Mouse (Mus musculus) MEL (cell line): Measurements from ENCODE around the gene Tnni3k. TPM values are rescaled to one million over a fixed set of nuclear protein-coding genes. Genes with fewer than 3 reads are reported as not detected.

Experiments used
- DNase-seq: peaks from one replicate; pipeline ENCODE4 v3.0.0; 2011; ENCODE audit warnings: low read depth, low spot score
- H3K27ac ChIP-seq: 2 replicates; pipeline ENCODE4 v1.5.1; 2012; ENCODE audit warnings: low read depth, mild to moderate bottlenecking, control low read depth, low read length, moderate library complexity; ENCODE audit not compliant: control insufficient read depth
- H3K27me3 ChIP-seq, 2 experiments: fragments of 150-350 bp in 1 of 2; sonication (generic) in 1 of 2; 2 replicates each; pipeline ENCODE4 v1.6.1; 2012; ENCODE audit warnings: low read length in 2 of 2, mild to moderate bottlenecking in 2 of 2, improper control_type of control experiment in 1 of 2, moderate library complexity in 1 of 2; ENCODE audit not compliant: insufficient read depth in 2 of 2, control insufficient read depth in 1 of 2
- H3K36me3 ChIP-seq, 2 experiments: 2 replicates each; pipeline ENCODE4 v1.6.1; 2012 to 2014; ENCODE audit warnings: low read length in 2 of 2, improper control_type of control experiment in 1 of 2, inconsistent platforms in 1 of 2, mild to moderate bottlenecking in 1 of 2; ENCODE audit not compliant: insufficient read depth in 2 of 2, control insufficient read depth in 1 of 2
- H3K4me1 ChIP-seq, 2 experiments: fragments of 150-350 bp in 1 of 2; sonication (generic) in 1 of 2; 2 replicates each; pipeline ENCODE4 v1.6.1; 2012; ENCODE audit warnings: low read length in 2 of 2, improper control_type of control experiment in 1 of 2, mild to moderate bottlenecking in 1 of 2; ENCODE audit not compliant: insufficient read depth in 2 of 2, control insufficient read depth in 1 of 2
- H3K4me3 ChIP-seq, 2 experiments: fragments of 150-350 bp in 1 of 2; sonication (generic) in 1 of 2; 2 replicates each; pipeline ENCODE4 v1.5.1; 2012; ENCODE audit warnings: low read depth in 2 of 2, low read length in 2 of 2, mild to moderate bottlenecking in 2 of 2, moderate library complexity in 2 of 2, control low read depth in 1 of 2, improper control_type of control experiment in 1 of 2; ENCODE audit not compliant: control insufficient read depth in 1 of 2, insufficient read depth in 1 of 2
- H3K79me2 ChIP-seq: 2 replicates; pipeline ENCODE4 v1.6.1; 2012; ENCODE audit warnings: mild to moderate bottlenecking, low read length, moderate library complexity; ENCODE audit not compliant: control insufficient read depth, poor library complexity, insufficient read depth
- H3K9ac ChIP-seq: 2 replicates; pipeline ENCODE4 v1.6.1; 2012; ENCODE audit warnings: low read depth, mild to moderate bottlenecking, control low read depth, low read length, moderate library complexity; ENCODE audit not compliant: control insufficient read depth, poor library complexity, severe bottlenecking
- H3K9me3 ChIP-seq: fragments of 150-350 bp; sonication (generic); replicated peaks from 2 replicates; pipeline ENCODE4 v1.6.1; 2012; ENCODE audit warnings: mild to moderate bottlenecking, low read length, improper control_type of control experiment, moderate library complexity; ENCODE audit not compliant: insufficient read depth
- CHD1 ChIP-seq: IDR thresholded peaks from 2 replicates; pipeline ENCODE4 v1.6.1; 2012; ENCODE audit warnings: low read depth, mild to moderate bottlenecking, inconsistent platforms, low read length, improper control_type of control experiment
- CTCF ChIP-seq, 3 experiments: IDR thresholded peaks in 2 of 3; conservative IDR thresholded peaks in 1 of 3; 2 replicates each; pipeline ENCODE4 v1.5.1; 2011 to 2012; ENCODE audit warnings: low read length in 3 of 3, low read depth in 2 of 3, mild to moderate bottlenecking in 2 of 3, improper control_type of control experiment in 1 of 3, inconsistent platforms in 1 of 3, mixed read lengths in 1 of 3, moderate library complexity in 1 of 3; ENCODE audit not compliant: control insufficient read depth in 1 of 3, insufficient read depth in 1 of 3, poor library complexity in 1 of 3, severe bottlenecking in 1 of 3
- EP300 ChIP-seq, 2 experiments: IDR thresholded peaks; 2 replicates each; pipeline ENCODE4 v1.6.1; 2011; ENCODE audit warnings: improper control_type of control experiment in 2 of 2, low read length in 2 of 2, low read depth in 1 of 2, mild to moderate bottlenecking in 1 of 2
- GABPA ChIP-seq: IDR thresholded peaks from 2 replicates; pipeline ENCODE4 v1.6.1; 2012; ENCODE audit warnings: low read depth, mild to moderate bottlenecking, inconsistent platforms, low read length, improper control_type of control experiment, moderate library complexity
- MYB ChIP-seq: IDR thresholded peaks from 2 replicates; pipeline ENCODE4 v1.6.1; 2011; ENCODE audit warnings: mild to moderate bottlenecking, low read depth, low read length, improper control_type of control experiment
- NRF1 ChIP-seq: IDR thresholded peaks from 2 replicates; pipeline ENCODE4 v1.6.1; 2014; ENCODE audit warnings: low read depth, mild to moderate bottlenecking, inconsistent platforms, low read length, improper control_type of control experiment, moderate library complexity; ENCODE audit not compliant: poor library complexity, insufficient read depth, severe bottlenecking
- POLR2AphosphoS2 ChIP-seq: IDR thresholded peaks from 2 replicates; pipeline ENCODE4 v1.6.1; 2011; ENCODE audit warnings: low read length, improper control_type of control experiment
- RAD21 ChIP-seq: IDR thresholded peaks from 2 replicates; pipeline ENCODE4 v1.6.1; 2011; ENCODE audit warnings: mild to moderate bottlenecking, low read depth, low read length, improper control_type of control experiment
- RCOR1 ChIP-seq: IDR thresholded peaks from 2 replicates; pipeline ENCODE4 v1.6.1; 2012; ENCODE audit warnings: low read depth, mild to moderate bottlenecking, inconsistent platforms, low read length, improper control_type of control experiment
- SIN3A ChIP-seq: IDR thresholded peaks from 2 replicates; pipeline ENCODE4 v1.6.1; 2012; ENCODE audit warnings: low read length, improper control_type of control experiment, inconsistent platforms
- SMC3 ChIP-seq: IDR thresholded peaks from 2 replicates; pipeline ENCODE4 v1.6.1; 2011; ENCODE audit warnings: low read depth, low read length, improper control_type of control experiment
- TBP ChIP-seq: IDR thresholded peaks from 2 replicates; pipeline ENCODE4 v1.8.0; 2011; ENCODE audit warnings: low read depth, low read length, improper control_type of control experiment
- TCF12 ChIP-seq: IDR thresholded peaks from 2 replicates; pipeline ENCODE4 v1.6.1; 2014; ENCODE audit warnings: low read depth, mild to moderate bottlenecking, inconsistent platforms, low read length, improper control_type of control experiment, moderate library complexity
- UBTF ChIP-seq: IDR thresholded peaks from 2 replicates; pipeline ENCODE4 v1.6.1; 2012; ENCODE audit warnings: low read depth, mild to moderate bottlenecking, inconsistent platforms, low read length, improper control_type of control experiment, moderate library complexity, borderline replicate concordance; ENCODE audit not compliant: insufficient read depth
- ZC3H11A ChIP-seq: IDR thresholded peaks from 2 replicates; pipeline ENCODE4 v1.6.1; 2012; ENCODE audit warnings: low read depth, mild to moderate bottlenecking, inconsistent platforms, low read length, improper control_type of control experiment
- ZKSCAN1 ChIP-seq: IDR thresholded peaks from 2 replicates; pipeline ENCODE4 v1.6.1; 2012; ENCODE audit warnings: low read depth, mild to moderate bottlenecking, inconsistent platforms, low read length, improper control_type of control experiment, moderate library complexity
- ZMIZ1 ChIP-seq: IDR thresholded peaks from 2 replicates; pipeline ENCODE4 v1.6.1; 2012; ENCODE audit warnings: low read depth, mild to moderate bottlenecking, inconsistent platforms, low read length, improper control_type of control experiment, moderate library complexity
- ZNF384 ChIP-seq: IDR thresholded peaks from 2 replicates; pipeline ENCODE4 v1.6.1; 2012; ENCODE audit warnings: low read depth, mild to moderate bottlenecking, inconsistent platforms, low read length, improper control_type of control experiment
- polyA plus RNA-seq, 2 experiments: library from polyadenylated mRNA; stranded (reverse) in 1 of 2; unstranded in 1 of 2; fragments of >175 nt in 1 of 2; fragments of >200 nt in 1 of 2; gene quantifications; 2 replicates each; pipeline versions ENCODE4 v1.2.1 to v1.2.4; 2012; ENCODE audit warnings: low replicate concordance in 2 of 2, low read depth in 1 of 2; ENCODE audit not compliant: insufficient read length in 2 of 2, insufficient read depth in 1 of 2, missing spikeins in 1 of 2
- total RNA-seq: library from RNA; depleted of rRNA; stranded (reverse); fragments of 300-350 nt; gene quantifications from 2 replicates; pipeline ENCODE4 v1.2.3, GENCODE M21; 2012

Gene Tnni3k
- total and polyA plus RNA-seq, 3 experiments = not detected

- DNase-seq = no peak
- no peak overlapping the region for H3K9ac ChIP-seq
- no peaks in the 10 kb centered on the region for H3K9me3 ChIP-seq
- no peaks in the 10 kb centered on the region for H3K4me1 ChIP-seq
- H3K27me3 ChIP-seq = no peaks in the 10 kb centered on the region
- no peak overlapping the region for H3K27ac ChIP-seq
- H3K36me3 ChIP-seq = no peaks in the 10 kb centered on the region
- H3K4me3 ChIP-seq = no peak overlapping the region
- H3K79me2 ChIP-seq = no peaks in the 10 kb centered on the region
- TF ChIP-seq POLR2AphosphoS2 = no peak
- TF ChIP-seq CHD1 = no peak
- no peak for TF ChIP-seq TBP
- TF ChIP-seq RCOR1 = no peak
- TF ChIP-seq, all 39 proteins: peak for 0
Measured at GRCm38 (mm10) chr3:154915566-154915965, 139.6 kb downstream of the Tnni3k start.

GRCm38 (mm10) chr3:154913641-154914040 is 141.6 kb downstream of the Tnni3k start:
- Histone ChIP-seq H3K36me3 (no peaks in the 10 kb centered on the region), H3K27ac (no peak overlapping the region), H3K9me3 (no peaks in the 10 kb centered on the region), H3K9ac (no peak overlapping the region), H3K4me1 (no peaks in the 10 kb centered on the region), H3K27me3 (no peaks in the 10 kb centered on the region), H3K79me2 (no peaks in the 10 kb centered on the region), H3K4me3 (no peak overlapping the region)
- DNase-seq = no peak
- TF ChIP-seq EP300 (IDR thresholded peaks at IDR 0.05; ENCODE audit: low read depth in 1 of 2, low read length in 2 of 2) (no peak), TCF12 (no peak), SIN3A (no peak), NRF1 (no peak), ZMIZ1 (no peak), UBTF (no peak), ZNF384 (no peak), POLR2AphosphoS2 (no peak), ZC3H11A (no peak), TBP (no peak), ZKSCAN1 (no peak), GABPA (no peak), CTCF (IDR thresholded peaks at IDR 0.05 in 2 of 3, conservative IDR thresholded peaks at IDR 0.05 in 1 of 3; ENCODE audit: control insufficient read depth in 1 of 3, insufficient read depth in 1 of 3, low read depth in 2 of 3, low read length in 3 of 3, poor library complexity in 1 of 3, severe bottlenecking in 1 of 3) (no peak)

GRCm38 (mm10) chr3:154896737-154897136 is 158.5 kb downstream of the Tnni3k start:
- Histone ChIP-seq H3K27me3 (no peaks in the 10 kb centered on the region), H3K9me3 (no peaks in the 10 kb centered on the region), H3K4me1 (no peaks in the 10 kb centered on the region), H3K36me3 (no peaks in the 10 kb centered on the region)
- DNase-seq = peak; percentile 11
- peak; percentile 20 to 27 (median 26); a peak in 5 of 6 replicates for TF ChIP-seq CTCF (IDR thresholded peaks at IDR 0.05 in 2 of 3, conservative IDR thresholded peaks at IDR 0.05 in 1 of 3; ENCODE audit: control insufficient read depth in 1 of 3, insufficient read depth in 1 of 3, low read depth in 2 of 3, low read length in 3 of 3, poor library complexity in 1 of 3, severe bottlenecking in 1 of 3)
- peak; percentile 27 for TF ChIP-seq RAD21
- TF ChIP-seq SMC3 = peak; percentile 31
- TF ChIP-seq MYB = no peak
- TF ChIP-seq, all 39 proteins: peak for 3
- Histone ChIP-seq H3K79me2 (no peaks in the 10 kb centered on the region), H3K9ac (no peak overlapping the region), H3K27ac (no peak overlapping the region), H3K4me3 (no peak overlapping the region)
